Mouse (Mus musculus) ES-E14 (cell line): ENCODE results near the gene Nbr1.

Experiments used
- CHD2 ChIP-seq: IDR thresholded peaks from 2 replicates; pipeline ENCODE4 v1.6.1; 2014; ENCODE audit warnings: mild to moderate bottlenecking, low read depth, low read length, inconsistent platforms
- HCFC1 ChIP-seq: IDR thresholded peaks from 2 replicates; pipeline ENCODE4 v1.6.1; 2012; ENCODE audit warnings: low read length, inconsistent platforms, borderline replicate concordance; ENCODE audit not compliant: insufficient read depth
- ZNF384 ChIP-seq: IDR thresholded peaks from 2 replicates; pipeline ENCODE4 v1.6.1; 2012; ENCODE audit warnings: low read depth, low read length, inconsistent platforms

GRCm38 (mm10) chr11:101582054-101583035, 30.4 kb downstream of the Nbr1 start, which contains the start of gene Tmem106a:
- no peak for TF ChIP-seq CHD2
- peak; percentile 64; the same call in 1 of the 2 replicates for TF ChIP-seq ZNF384
- TF ChIP-seq HCFC1, result no peak
